Mouse (Mus musculus) G1E (cell line): Measurements from ENCODE around the gene Il1rl2.

Experiments
- CTCF ChIP-seq: IDR thresholded peaks from 2 replicates; pipeline ENCODE4 v1.5.1; 2012; ENCODE audit warnings: low read depth, low read length, inconsistent platforms, mixed read lengths
- GATA1 ChIP-seq: IDR thresholded peaks from 2 replicates; pipeline ENCODE4 v1.6.1; 2012; ENCODE audit warnings: borderline replicate concordance, low read length, inconsistent platforms, mixed read lengths
- GATA2 ChIP-seq: IDR thresholded peaks from 2 replicates; pipeline ENCODE4 v1.6.1; 2012; ENCODE audit warnings: low read depth, low read length, inconsistent platforms, borderline replicate concordance
- POLR2AphosphoS5 ChIP-seq: IDR thresholded peaks from 2 replicates; pipeline ENCODE4 v1.6.1; 2012; ENCODE audit warnings: low read depth, low read length, inconsistent platforms; ENCODE audit not compliant: insufficient replicate concordance
- TAL1 ChIP-seq: conservative IDR thresholded peaks from 2 replicates; pipeline ENCODE4 v1.6.1; 2012; ENCODE audit warnings: low read depth, low read length, inconsistent platforms, mixed read lengths

GRCm38 (mm10) chr1:40393214-40393613, 68.8 kb downstream of the Il1rl2 start:
- no peak for TF ChIP-seq CTCF
- no peak for TF ChIP-seq POLR2AphosphoS5
- TF ChIP-seq GATA1: no peak
- TF ChIP-seq TAL1: no peak
- TF ChIP-seq GATA2: no peak
